ENCODE assay signal across 9 mouse cellular contexts in genomic region chr2:9881051-9881591, GRCm38 (mm10). TPM values are rescaled to one million over a fixed set of nuclear protein-coding genes. Genes with fewer than 3 reads are reported as not detected.
A peak's percentile ranks its signal among the peaks of the same experiment; 100 is the strongest.
DNase-seq lines count a peak whose midpoint lies in the region; ATAC-seq and TF ChIP-seq lines count a peak whose summit lies in the region.
"Had no signal": no experiment of that assay in that cellular context is flagged by ENCODE, and none has a peak within 500 bp of the region (broad histone marks: within the 10 kb centered on the region; RNA-seq: fewer than 3 reads in every experiment).

Gene 4930412O13Rik, plus strand, starts transcription at chr2:9881252.

- DNase-seq in kidney, postnatal 0 days (ENCODE audit: low spot score): no peak
- DNase-seq in kidney, adult 18-20 months: no peak
- peak; percentile 81 for DNase-seq in limb, embryonic 10.5 days (ENCODE audit: low spot score)
- DNase-seq in right cerebral cortex, postnatal 36 days (ENCODE audit: low spot score in 2 of 2): no peak
- DNase-seq in spleen, postnatal 10 days (ENCODE audit: low spot score in 2 of 2): no peak
- DNase-seq: gastrocnemius, postnatal 14 days had no signal

- no peak for TF ChIP-seq CTCF in kidney, postnatal 0 days (IDR thresholded peaks at IDR 0.05; ENCODE audit: low read depth)

- no peaks in the 10 kb centered on the region for H3K9me3 ChIP-seq in kidney, postnatal 0 days (replicated peaks; ENCODE audit: low read length)
- no peaks in the 10 kb centered on the region for H3K9me3 ChIP-seq in embryonic facial prominence, embryonic 12.5 days
- no peaks in the 10 kb centered on the region for H3K9me3 ChIP-seq in limb, embryonic 10.5 days (replicated peaks)
- no peaks in the 10 kb centered on the region for H3K9me3 ChIP-seq in neural tube, embryonic 14.5 days (ENCODE audit: control insufficient read depth, low read length)

- under 1% methylated on average over 34 of the region's 35 CpGs for WGBS in kidney, postnatal 0 days
- under 1% methylated on average over 33 of the region's 35 CpGs for WGBS in embryonic facial prominence, embryonic 12.5 days
- under 1% methylated on average over 34 of the region's 35 CpGs for WGBS in limb, embryonic 10.5 days
- under 1% methylated on average over 34 of the region's 35 CpGs for WGBS in neural tube, embryonic 14.5 days

- H3K9ac ChIP-seq in kidney, postnatal 0 days (ENCODE audit: low read depth, low read length): peak within 1 kb of the TSS; percentile 64
- H3K9ac ChIP-seq in embryonic facial prominence, embryonic 12.5 days: peak within 1 kb of the TSS; percentile 46
- no peak within 1 kb of the TSS for H3K9ac ChIP-seq in neural tube, embryonic 14.5 days (replicated peaks; ENCODE audit: low read depth, low read length)

- no peaks in the 10 kb centered on the region for H3K36me3 ChIP-seq in kidney, postnatal 0 days (ENCODE audit: insufficient read depth, low read length)
- H3K36me3 ChIP-seq in embryonic facial prominence, embryonic 12.5 days: no peaks in the 10 kb centered on the region
- H3K36me3 ChIP-seq in limb, embryonic 10.5 days: no peaks in the 10 kb centered on the region
- H3K36me3 ChIP-seq in neural tube, embryonic 14.5 days (ENCODE audit: control insufficient read depth, insufficient read depth, low read length): no peaks in the 10 kb centered on the region

- peak within 1 kb of the TSS; percentile 91 for H3K4me2 ChIP-seq in kidney, postnatal 0 days (ENCODE audit: low read length)
- H3K4me2 ChIP-seq in embryonic facial prominence, embryonic 12.5 days (replicated peaks): peak within 1 kb of the TSS; percentile 85
- H3K4me2 ChIP-seq in neural tube, embryonic 14.5 days (ENCODE audit: low read depth, low read length): peak within 1 kb of the TSS; percentile 26; the same call in 1 of the 2 replicates

- H3K4me1 ChIP-seq in kidney, postnatal 0 days (replicated peaks; ENCODE audit: insufficient read depth, low read length): peaks cover 4% of the 10 kb centered on the region; the same call in 1 of the 2 replicates
- H3K4me1 ChIP-seq in embryonic facial prominence, embryonic 12.5 days: peaks cover 26% of the 10 kb centered on the region
- H3K4me1 ChIP-seq in limb, embryonic 10.5 days: peaks cover 66% of the 10 kb centered on the region
- H3K4me1 ChIP-seq in neural tube, embryonic 14.5 days (ENCODE audit: control insufficient read depth, insufficient read depth, low read length): peaks cover 3% of the 10 kb centered on the region; the same call in 1 of the 2 replicates

- H3K27ac ChIP-seq in kidney, postnatal 0 days: peak within 1 kb of the TSS; percentile 81
- H3K27ac ChIP-seq in embryonic facial prominence, embryonic 12.5 days: peak within 1 kb of the TSS; percentile 66
- peak within 1 kb of the TSS; percentile 86 for H3K27ac ChIP-seq in limb, embryonic 10.5 days
- H3K27ac ChIP-seq in neural tube, embryonic 14.5 days (ENCODE audit: low read depth, low read length): no peak within 1 kb of the TSS

- peak within 1 kb of the TSS; percentile 57 for H3K4me3 ChIP-seq in kidney, postnatal 0 days (replicated peaks; ENCODE audit: low read depth, low read length)
- peak within 1 kb of the TSS; percentile 37 for H3K4me3 ChIP-seq in embryonic facial prominence, embryonic 12.5 days
- H3K4me3 ChIP-seq in limb, embryonic 10.5 days: peak within 1 kb of the TSS; percentile 58
- 0 out of 2 replicates have a peak within 1 kb of the TSS, but pooled peaks have one; percentile 2 for H3K4me3 ChIP-seq in neural tube, embryonic 14.5 days (ENCODE audit: low read depth, low read length)

- ATAC-seq in kidney, postnatal 0 days (replicated peaks; ENCODE audit: low FRiP score, low read depth): no peak
- no peak for ATAC-seq in embryonic facial prominence, embryonic 12.5 days (ENCODE audit: insufficient number of reproducible peaks, insufficient read depth, low FRiP score, low TSS enrichment)
- ATAC-seq in neural tube, embryonic 14.5 days (ENCODE audit: low read depth): no peak
- ATAC-seq in frontal cortex, adult (ENCODE audit: low TSS enrichment): no peak

- H3K27me3 ChIP-seq in kidney, postnatal 0 days (ENCODE audit: insufficient read depth, low read length): peaks cover 37% of the 10 kb centered on the region; the same call in 1 of the 2 replicates
- peaks cover 43% of the 10 kb centered on the region for H3K27me3 ChIP-seq in embryonic facial prominence, embryonic 12.5 days
- H3K27me3 ChIP-seq in limb, embryonic 10.5 days (ENCODE audit: low read depth, poor library complexity, severe bottlenecking): peaks cover 89% of the 10 kb centered on the region
- peaks cover 33% of the 10 kb centered on the region for H3K27me3 ChIP-seq in neural tube, embryonic 14.5 days (ENCODE audit: control insufficient read depth, insufficient read depth, low read length)

RNA-seq across cellular contexts. Expression of gene 4930412O13Rik, which starts in this region (rescaled TPM):
- polyA plus RNA-seq in kidney, postnatal 0 days (2015; fragmentation: Nextera tagmentation; extraction: Ambion mirVana): 3.3 and 5.0 TPM in 2 replicates
- 1.8 and 1.9 TPM in 2 replicates for polyA plus RNA-seq in embryonic facial prominence, embryonic 12.5 days (2016; fragmentation: Nextera tagmentation; extraction: Ambion mirVana)
- 0.46 and 0.55 TPM in 2 replicates for polyA plus RNA-seq in limb, embryonic 10.5 days (2016; fragmentation: Nextera tagmentation; extraction: Ambion mirVana)
- 0.94 TPM in 1 of 2 replicates, not detected in the other for polyA plus RNA-seq in neural tube, embryonic 14.5 days (2014; fragmentation: Nextera tagmentation; extraction: Ambion mirVana)

Comparison
In these comparisons a context has a peak if more than half of its experiments do, and no peak if none do; other contexts are left out.
1. Peak in DNase-seq, H3K4me3 ChIP-seq and H3K27ac ChIP-seq in limb, embryonic 10.5 days; RNA of the gene not detected or under 1 TPM.
2. H3K4me2 ChIP-seq: peak in every context shown above with its lines; median percentile 91 in kidney, postnatal 0 days; 85 in embryonic facial prominence, embryonic 12.5 days; 26 in neural tube, embryonic 14.5 days.
3. H3K4me3 ChIP-seq: peak in every context shown above with its lines; median percentile 58 in limb, embryonic 10.5 days; 57 in kidney, postnatal 0 days; 37 in embryonic facial prominence, embryonic 12.5 days; 2 in neural tube, embryonic 14.5 days.